Mouse (Mus musculus) adrenal gland, postnatal 10 days (tissue): ENCODE measurements at regions not wholly inside any gene's neighbourhood (a gene's known extent, or its start where the extent isn't known, plus 50 kb on each side); places are given as distances from the start of the nearest gene placed in this dataset.

ENCODE experiments used
- DNase-seq: peaks from one replicate; pipeline ENCODE4 v3.0.0; 2021; ENCODE audit warnings: mixed read lengths

- peak; percentile 37 for DNase-seq
Measured at GRCm38 (mm10) chr11:79825881-79826280, 136.3 kb downstream of the Utp6 start.

GRCm38 (mm10) chr11:79823631-79824310, 138.4 kb downstream of the Utp6 start:
- peak; percentile 56 for DNase-seq

- no peak for DNase-seq
Measured at GRCm38 (mm10) chr11:79821986-79822385, 140.2 kb downstream of the Utp6 start.

- DNase-seq = no peak
Measured at GRCm38 (mm10) chr11:79815156-79815555, 147.0 kb downstream of the Utp6 start.

- DNase-seq = no peak
Measured at GRCm38 (mm10) chr11:79806911-79807466, 155.2 kb downstream of the Utp6 start.

- DNase-seq = no peak
Measured at GRCm38 (mm10) chr11:79806417-79806816, 155.8 kb downstream of the Utp6 start.

GRCm38 (mm10) chr11:79805981-79806415, 156.2 kb downstream of the Utp6 start:
- peak; percentile 32 for DNase-seq

- no peak for DNase-seq
Measured at GRCm38 (mm10) chr11:79803971-79804370, 158.2 kb downstream of the Utp6 start.

- peak; percentile 57 for DNase-seq
Measured at GRCm38 (mm10) chr11:79803006-79803405, 159.2 kb downstream of the Utp6 start.

GRCm38 (mm10) chr11:79802566-79802965, 159.6 kb downstream of the Utp6 start:
- DNase-seq = no peak

- DNase-seq = no peak
Measured at GRCm38 (mm10) chr11:79800256-79800655, 161.9 kb downstream of the Utp6 start.

GRCm38 (mm10) chr11:79788251-79788741, 173.9 kb downstream of the Utp6 start:
- DNase-seq = no peak

GRCm38 (mm10) chr11:79787766-79788165, 174.4 kb downstream of the Utp6 start:
- no peak for DNase-seq

GRCm38 (mm10) chr11:79784071-79784470, 178.1 kb downstream of the Utp6 start:
- DNase-seq = no peak

GRCm38 (mm10) chr11:79781966-79782365, 180.2 kb downstream of the Utp6 start:
- no peak for DNase-seq

GRCm38 (mm10) chr11:79779756-79780155, 182.4 kb downstream of the Utp6 start:
- peak; percentile 59 for DNase-seq

- peak; percentile 81 for DNase-seq
Measured at GRCm38 (mm10) chr11:79778522-79778921, 183.7 kb downstream of the Utp6 start.

GRCm38 (mm10) chr11:79777988-79778387, 184.2 kb downstream of the Utp6 start:
- peak; percentile 86 for DNase-seq

GRCm38 (mm10) chr11:79776577-79776976, 185.6 kb downstream of the Rab11fip4 start:
- DNase-seq = no peak

- DNase-seq = no peak
Measured at GRCm38 (mm10) chr11:79773755-79774154, 182.7 kb downstream of the Rab11fip4 start.

GRCm38 (mm10) chr11:79771431-79771830, 180.4 kb downstream of the Rab11fip4 start:
- peak; percentile 73 for DNase-seq

GRCm38 (mm10) chr11:79767111-79767510, 176.1 kb downstream of the Rab11fip4 start:
- no peak for DNase-seq

GRCm38 (mm10) chr11:79766036-79766435, 175.0 kb downstream of the Rab11fip4 start:
- DNase-seq = no peak

GRCm38 (mm10) chr11:79765396-79765795, 174.4 kb downstream of the Rab11fip4 start:
- no peak for DNase-seq
